Mouse (Mus musculus): ENCODE measurements around the gene Plcl2.
"Not testable (repeated sequence)": the region's sequence is repeated elsewhere in the genome, so short reads cannot be mapped to it uniquely, and the experiment has no call there.

The Plcl2 gene

DNA sequence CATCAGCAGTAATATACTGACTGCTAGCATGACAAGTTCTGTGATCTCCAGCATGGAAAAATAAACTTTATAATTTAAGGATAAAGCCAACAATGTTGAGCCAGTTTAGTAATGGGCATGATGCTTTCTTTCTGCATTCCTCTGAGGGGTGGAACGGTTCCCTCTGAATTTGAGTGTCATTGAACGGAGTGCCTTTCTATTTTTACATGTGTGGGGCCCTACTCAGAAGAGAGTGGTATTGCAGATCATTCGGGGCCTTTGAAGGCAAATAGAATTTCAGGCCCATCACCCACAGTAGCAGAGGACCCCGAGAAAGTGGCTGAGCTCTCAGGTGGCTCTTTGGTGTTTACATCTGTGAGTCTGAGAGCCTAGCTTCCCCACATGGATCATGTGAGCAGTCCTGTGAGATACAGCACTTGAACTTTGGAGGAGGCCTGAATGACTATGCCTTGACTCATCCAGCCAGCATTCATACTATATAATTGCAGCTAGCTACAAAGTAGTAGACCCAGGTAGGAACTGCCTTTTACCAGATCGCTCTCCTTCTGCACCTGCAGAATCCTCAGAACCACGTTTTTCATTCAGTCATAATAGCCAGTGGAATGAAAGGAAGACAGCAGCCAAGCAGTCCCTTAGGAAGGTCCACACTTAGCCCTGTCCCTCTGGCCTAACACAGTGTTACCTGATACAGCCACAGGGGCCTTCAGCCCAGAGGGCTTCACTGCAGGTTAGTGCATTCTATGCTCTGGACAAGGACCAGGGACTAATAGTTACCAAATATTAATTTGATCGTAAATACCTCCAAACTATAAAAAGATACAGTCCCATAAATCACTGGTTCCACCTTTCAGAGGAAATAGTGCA lies 125.0 kb downstream of the Plcl2 start:
- DNase-seq = no peak

DNA sequence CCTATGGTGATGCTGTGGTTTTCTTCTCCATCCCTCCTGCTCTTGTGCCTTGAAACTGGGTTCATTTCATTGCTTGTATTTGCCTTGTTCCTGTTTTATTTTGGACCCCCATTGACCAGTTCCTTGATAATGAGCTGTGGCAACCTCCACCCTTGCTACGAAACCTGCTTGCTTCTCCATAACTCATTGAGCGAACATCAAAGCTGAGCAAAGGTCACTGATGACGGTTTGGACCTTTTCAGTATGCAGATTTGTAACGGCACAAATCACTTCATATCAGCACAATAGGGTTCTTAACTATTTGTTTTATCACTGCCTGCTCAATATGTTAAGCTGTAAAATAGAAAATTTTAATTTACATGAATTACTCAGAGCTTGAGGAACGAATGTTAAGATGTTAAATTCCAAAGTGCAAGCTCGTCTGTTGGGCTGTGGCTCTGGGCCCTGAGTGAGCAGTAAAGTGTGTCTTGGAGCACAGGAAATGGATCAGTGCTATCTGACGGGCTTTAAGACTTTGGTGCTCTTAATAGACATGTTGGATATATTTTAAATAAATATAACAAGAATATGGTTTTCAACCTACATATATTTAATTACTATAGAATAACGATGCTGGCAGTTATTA lies 126.9 kb downstream of the Plcl2 start:
- no peak for DNase-seq

DNA sequence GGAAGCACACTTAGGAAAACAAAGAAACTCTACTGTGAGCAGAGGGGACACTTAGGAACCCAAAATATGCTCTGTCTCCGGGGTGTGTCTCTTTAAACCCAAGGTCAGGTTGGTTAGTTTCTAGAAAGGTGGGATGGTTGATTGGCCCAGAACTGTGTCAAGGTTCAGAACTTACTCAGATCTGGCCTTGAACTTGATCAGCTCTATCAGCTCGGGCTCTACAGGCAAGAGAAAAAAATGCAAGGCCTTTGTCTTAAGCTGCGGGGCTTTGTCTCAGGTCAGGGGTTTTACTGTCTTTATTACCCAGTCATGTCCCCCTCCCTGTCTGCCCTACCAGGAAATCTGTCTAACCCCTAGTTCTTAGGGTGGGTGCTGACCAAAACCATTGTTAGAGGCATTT lies 129.6 kb downstream of the Plcl2 start:
- no peak for DNase-seq

DNA sequence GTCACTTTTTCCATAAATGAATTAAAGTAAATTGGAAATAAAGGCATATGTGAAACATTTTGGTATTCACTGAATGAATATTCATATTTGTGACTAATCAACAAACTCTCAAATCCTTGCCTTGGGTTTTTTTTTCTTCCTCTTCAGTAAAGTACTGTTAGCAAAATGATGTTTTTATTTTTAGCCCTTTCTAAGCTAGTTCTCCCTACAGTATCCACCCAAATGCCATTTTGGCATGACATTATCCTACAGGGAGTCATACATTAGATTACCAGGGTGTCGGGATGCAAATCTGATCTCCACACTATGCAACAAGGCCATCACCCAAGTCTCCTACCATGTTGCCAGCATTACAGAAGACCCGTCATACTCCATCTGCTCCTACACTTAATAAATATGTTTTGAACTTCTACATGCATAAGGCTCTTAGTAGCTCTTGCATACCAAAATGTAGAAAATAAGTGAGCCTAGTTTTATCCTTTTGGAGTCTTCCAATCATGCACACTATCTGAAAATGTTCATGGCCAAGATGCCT lies 131.9 kb downstream of the Plcl2 start:
- DNase-seq = no peak

DNA sequence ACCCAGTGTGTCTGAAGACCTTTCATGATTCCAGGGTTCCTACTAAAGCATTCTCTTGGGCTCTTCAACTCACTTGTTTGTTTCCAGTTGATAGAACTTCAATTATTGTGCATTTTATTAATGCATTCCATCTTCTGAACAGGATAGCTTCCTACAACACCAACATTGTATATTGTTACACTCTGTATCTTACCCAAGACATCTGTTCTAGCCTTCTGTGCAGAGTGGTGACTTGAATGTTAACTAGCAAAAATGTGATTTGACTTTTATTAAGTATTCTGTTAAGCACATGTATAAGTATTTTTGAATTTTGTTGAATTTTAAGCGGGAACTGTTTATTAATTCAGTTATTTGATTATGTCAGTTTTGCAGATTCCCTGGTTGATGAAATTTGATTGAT lies 132.7 kb downstream of the Plcl2 start:
- DNase-seq = no peak

DNA sequence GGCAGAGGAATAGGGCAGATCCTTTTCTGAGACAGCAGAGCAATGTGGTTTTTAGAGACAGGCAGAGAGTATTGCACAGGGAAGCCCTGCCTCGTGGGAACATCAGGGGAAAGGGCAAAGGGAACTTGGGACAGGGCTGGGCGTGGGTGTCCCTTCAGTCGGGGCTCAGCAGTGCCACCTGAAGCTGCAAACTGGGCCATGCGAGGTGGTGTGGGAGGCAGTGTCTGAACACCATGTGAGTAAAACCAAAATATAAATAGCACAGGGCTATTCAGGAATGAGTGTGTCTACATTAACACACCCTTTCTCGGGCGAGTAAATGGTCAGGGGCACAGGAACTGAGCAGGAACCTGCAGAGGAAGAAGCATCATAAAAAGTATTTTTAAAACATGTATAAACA lies 134.2 kb downstream of the Plcl2 start:
- no peak for DNase-seq

DNA sequence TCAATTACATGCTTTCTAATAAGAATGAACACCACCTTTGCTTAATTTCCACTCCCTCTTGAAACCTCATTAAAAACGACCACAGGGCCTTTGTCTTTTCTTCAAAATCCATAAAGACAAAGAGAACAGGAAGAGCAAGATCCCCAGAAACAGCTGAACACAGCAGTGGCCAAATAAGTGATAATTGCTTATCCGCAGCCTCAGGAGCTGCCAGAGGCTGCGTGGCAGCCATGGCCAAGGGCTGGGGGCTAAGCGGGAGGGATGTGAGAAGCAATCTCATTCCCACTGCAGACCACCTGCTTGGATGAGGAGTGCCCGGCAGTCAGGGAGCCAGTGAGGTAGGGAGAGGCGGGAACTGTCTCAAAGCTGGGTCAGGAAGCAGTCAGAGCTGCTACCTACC lies 134.8 kb downstream of the Plcl2 start:
- DNase-seq = no peak

DNA sequence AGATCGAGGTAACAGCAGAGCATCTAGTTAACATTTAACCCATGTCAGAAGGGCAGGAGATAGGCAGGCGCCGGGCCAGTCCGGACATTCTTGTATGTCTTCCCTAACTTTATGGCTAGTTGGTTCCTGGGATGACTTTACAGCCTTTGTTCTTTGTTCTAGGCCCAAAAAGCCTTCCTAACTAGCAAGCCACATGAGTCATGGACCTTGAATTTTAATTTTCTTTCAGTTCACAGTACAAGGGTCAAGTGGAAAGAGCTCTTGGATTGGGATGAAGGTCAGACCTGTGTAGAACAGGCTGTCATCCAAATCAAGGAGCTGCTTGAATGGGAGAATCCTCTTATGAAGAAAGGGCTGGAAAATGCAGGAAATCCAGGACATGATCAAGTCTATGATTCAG lies 138.9 kb downstream of the Plcl2 start:
- DNase-seq = not testable (repeated sequence)

DNA sequence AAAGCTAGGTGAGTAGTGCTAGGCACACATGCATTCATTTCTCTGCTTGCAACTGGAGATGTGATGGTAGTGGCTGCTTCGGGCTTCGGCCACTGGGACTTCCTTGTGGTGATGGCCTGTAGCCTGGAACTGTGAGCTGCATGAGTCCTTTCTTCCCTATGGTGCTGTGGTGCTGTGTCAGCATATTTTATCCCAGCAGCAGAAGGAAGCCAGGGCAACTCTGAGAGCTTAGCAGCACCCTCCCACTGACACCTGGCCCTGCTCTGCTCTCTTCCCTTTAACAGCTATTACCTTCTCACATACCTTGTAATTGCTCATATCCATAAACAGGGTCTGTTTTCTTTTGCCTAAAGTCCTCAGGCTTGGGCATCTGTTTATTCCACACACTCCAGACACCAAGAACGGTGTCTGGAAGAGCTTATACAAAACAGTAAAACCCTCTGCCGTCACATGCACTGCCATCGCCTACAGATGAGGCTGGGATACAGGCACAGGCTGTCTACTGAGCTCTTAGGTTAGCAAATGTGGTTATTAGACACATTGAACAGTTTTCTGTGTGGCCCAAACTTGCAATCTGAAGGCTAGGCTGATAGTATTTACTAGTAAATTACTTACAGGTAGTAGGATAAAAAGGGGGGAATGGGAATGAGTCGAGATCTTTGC lies 139.7 kb downstream of the Plcl2 start:
- no peak for DNase-seq

GRCm38 (mm10) chr17:50650535-50651223 lies 141.5 kb downstream of the Plcl2 start:
- no peak for DNase-seq

DNA sequence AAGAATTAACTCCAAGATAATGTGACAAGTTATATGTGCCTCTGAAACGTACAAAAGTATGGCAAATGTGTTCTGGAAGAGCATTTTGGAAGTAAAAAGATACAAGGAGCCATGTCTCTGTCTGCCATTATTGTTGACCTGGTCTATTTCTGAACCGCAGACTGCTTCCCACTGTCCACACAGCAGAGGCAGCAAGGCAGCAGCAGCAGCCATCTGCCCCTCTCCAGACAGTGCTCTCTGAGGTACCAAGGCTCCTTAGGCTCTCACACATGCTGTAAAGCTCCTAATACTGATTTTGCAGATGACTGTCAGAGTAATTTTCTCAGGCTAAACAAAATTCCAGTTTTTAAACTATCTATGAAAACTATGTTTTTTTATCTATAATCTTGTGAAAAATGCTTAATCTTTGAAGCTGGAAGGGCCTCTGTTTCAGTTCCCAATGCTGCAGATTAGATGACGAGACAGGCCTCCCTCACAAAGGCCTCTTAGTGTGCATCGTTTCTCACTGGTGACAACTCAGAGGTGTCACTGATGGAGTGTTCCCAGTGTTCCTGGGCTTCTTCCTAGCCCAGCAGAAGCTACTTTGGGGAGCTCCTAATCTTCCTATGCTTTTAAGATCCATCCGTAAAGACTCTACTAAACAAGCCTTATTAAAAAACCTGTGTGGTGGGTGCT lies 145.7 kb downstream of the Plcl2 start:
- DNase-seq = no peak

DNA sequence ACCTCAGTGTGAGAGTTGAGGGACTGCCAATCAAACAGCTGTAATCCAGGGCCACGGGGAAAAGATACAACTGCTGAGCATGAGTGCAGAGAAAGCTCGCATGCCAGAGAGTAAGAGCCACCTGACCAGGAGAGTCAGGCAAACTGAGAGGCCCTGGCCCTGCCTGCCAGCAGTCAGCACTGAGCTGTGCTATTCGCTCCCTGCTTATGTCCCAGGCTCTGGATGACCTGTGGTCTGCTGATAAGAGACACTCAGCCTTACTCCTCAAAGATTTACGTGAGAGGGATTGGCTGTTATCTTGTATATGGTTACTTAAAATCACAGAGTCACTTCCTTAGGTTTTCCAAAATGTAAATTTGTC lies 146.2 kb downstream of the Plcl2 start:
- DNase-seq = no peak

DNA sequence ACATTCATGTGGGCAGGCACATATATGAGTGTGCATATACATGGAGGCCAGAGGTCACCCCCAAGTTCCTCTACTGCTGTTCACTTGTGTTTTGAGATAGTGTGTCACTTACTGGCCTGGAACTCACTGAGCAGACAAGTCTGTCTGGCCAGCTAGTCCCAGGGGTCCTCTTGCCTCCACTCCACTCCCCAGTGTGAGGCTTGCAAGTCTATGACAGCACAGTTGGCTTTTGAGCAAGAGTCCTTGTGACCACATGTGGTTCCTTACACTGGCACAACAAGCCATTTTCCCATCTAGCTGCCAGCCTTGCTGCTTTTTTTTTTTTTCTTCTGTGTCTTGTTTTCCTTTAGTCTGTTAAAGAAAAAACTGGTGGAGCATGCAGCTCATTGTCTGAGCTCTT lies 148.1 kb downstream of the Plcl2 start:
- DNase-seq = no peak

GRCm38 (mm10) chr17:50658901-50659300 lies 149.7 kb downstream of the Plcl2 start:
- DNase-seq = no peak

DNA sequence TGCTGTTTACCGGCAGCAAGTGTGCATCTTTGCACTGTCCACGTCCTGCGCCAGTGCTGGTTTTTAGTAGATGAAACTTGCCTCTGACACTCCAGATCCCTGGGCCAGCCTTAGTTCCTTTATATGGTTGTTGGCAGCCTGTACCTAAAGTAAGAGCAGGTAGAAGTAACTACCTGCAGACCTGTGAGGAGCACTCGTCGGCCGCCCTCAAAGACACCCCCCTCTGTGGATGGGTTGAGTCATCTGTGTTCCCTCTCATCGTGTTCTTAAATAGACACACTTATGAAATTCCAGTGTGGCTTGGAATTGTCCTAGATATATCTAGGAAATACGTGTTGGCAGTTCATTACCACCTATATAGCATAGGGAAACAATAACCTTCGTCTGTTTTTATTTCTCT lies 158.4 kb downstream of the Plcl2 start:
- no peak for DNase-seq

DNA sequence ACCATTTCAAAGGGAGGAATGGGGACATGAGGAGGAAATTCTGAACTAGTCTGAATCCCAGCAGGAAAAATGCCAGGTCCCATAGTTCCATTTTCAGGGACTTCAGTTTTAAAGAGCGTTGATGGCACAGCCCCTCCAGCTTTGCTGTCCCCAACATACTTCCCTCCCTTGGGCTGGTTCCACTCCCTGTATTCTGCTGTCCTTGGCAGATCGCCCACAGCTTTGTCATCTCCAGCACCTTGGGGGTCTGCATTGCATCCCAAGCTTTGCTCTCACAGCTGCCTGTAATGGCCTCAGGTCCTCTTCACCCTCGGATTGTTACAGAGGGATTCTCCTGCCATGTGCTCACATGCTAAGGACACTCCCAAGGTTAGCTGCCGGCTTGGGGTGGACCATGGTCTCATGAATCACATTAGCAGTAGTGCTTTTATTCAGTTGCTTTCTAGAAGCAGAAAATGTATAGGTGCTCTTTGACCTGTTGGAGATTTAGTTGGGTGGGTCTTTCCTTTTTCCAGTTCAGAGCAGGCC lies 159.5 kb downstream of the Plcl2 start:
- no peak for DNase-seq

- DNase-seq = no peak
These were observed 162.2 kb downstream of the Plcl2 start for GRCm38 (mm10) chr17:50671416-50671815.

GRCm38 (mm10) chr17:50674580-50674979 lies 165.4 kb downstream of the Plcl2 start:
- DNase-seq = no peak

- peak; percentile 29 for DNase-seq
These were observed 166.0 kb downstream of the Plcl2 start for GRCm38 (mm10) chr17:50675231-50675630.

DNA sequence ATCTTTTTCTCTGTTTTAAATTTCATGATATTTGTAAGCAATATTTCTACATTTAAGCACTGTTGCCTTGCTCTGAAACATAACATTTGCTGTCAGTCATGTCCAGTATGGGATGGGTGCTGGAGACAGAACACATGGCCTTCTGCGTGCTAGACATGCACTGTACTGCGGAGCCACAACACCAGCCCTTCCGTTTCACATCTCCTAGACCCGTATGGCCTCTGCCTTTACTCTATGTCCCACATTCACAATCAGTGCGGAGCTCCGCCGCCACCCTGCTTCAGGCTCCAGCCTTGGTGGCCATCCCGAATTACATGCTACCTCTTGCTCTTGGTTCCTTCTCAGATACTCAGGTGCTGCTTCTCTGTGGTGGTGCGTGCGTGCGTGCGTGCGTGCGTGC lies 168.1 kb downstream of the Plcl2 start:
- no peak for DNase-seq

DNA sequence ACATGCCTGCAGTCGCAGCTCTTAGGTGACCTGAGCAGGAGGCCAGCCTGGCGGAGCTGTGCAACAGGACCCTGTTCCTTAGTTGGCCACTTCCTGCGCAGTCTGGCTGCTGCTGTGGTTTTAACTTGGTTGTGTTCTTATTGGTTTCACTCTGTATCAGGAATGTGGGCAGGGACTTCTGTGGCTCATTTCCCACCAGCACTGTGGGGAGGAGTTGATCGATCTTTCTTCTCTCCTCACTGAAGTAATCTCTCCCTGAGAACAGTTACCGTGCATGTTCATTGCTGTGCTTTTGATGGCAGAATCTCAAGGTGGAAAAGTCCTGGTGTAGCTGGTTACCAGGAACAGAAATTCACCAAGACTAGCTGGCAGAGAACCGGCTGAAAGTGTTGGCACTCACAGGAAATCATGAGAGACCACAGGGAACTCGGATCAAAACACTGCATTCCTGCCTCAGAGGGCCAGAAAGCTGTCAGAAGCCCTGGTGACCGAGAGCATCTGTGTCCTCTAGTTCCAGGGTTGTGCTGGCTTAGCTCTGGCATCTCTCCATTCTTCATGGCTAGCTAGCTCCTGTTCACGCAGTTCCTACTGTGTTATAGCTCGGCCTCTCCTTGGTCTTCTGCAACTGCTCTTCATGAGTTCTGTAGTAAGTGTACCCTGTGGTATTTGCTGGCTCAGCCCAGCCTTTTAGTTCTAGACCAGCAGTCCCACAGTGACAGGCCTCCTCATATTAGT lies 168.9 kb downstream of the Plcl2 start:
- peak; percentile 80 for DNase-seq

DNA sequence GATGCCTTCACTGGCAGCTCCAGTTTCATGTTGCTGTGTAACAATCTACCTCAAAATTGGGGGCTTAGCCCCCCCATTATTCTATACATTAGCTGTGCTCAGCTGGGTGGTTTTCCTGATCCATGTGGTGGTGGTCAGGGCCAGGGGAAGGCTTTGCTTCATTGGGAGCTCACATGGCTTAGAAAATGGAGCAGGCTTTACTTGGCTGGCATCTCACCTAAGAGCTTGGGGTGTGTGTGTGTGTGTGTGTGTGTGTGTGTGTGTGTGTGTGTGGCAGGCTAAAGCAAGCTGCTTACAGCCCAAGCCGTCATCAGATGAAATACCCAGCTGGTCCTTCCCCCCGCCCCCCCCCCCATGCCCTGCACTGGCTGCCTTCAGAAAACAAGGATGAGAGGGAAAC lies 169.5 kb downstream of the Plcl2 start:
- DNase-seq = peak; percentile 19

Data from lung, postnatal 10 days (tissue).